Mouse (Mus musculus): ENCODE results near the gene Prr5. TPM values are rescaled to one million over a fixed set of nuclear protein-coding genes. Genes with fewer than 3 reads are reported as not detected.

Gene Prr5
- polyA plus RNA-seq, 1 experiment from 2014 or later, result 18.8 TPM

DNA sequence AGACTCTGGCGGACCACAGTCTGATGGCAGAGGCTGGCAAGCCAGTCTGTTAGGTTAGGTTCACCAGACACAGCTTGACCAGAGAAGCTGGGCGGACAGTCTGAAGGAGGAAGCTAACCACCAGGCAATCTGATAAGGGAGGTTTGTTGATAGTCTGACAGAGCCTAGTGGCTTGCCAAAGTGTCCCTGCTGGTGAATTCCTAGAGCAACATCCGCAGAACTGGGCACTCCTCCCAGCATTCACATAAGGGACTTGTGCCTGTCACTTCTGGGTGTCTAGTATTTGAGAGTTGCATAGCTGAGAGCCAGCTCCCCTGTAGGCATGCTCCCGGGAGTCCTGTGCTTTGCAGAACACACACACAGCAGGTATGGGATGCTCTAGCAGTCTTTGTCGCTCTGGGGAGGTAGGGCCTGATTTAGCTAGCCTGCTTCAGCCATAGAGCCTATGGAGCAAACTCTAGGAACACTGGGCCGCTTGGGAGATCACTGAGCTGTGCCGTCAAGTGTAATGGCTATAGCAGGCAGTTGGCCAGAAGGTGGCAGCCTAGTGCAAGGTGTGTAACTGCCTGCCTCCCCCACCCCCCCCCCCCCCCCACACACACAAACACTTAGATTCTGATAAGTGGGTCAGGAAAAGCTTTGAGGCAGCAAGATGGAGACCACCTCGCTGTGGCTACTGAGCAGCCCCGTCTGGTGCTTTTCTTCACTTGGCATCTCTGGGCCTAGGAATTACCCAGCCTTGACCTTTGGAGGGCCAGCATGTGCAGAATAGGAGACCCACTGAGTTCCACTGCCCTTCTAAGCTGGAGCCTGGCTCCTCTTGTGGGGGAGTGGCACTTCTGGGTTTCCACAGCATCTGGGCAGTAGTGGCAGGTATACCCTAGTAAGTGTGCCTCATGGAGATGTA is 2.2 kb downstream of the Prr5 start:
- WGBS, result 53% methylated on average over 9 of the region's 9 CpGs
- Histone ChIP-seq H3K4me3 (no peak overlapping the region), H3K4me1 (peaks cover 9% of the 10 kb centered on the region), H3K27ac (no peak overlapping the region), H3K4me2 (no peak overlapping the region), H3K9me3 (no peaks in the 10 kb centered on the region), H3K9ac (no peak overlapping the region), H3K27me3 (no peaks in the 10 kb centered on the region), H3K36me3 (no peaks in the 10 kb centered on the region)
- no peak for ATAC-seq (ENCODE audit: insufficient number of reproducible peaks, insufficient read depth, low FRiP score, low TSS enrichment, low read depth)

- no peak for ATAC-seq (ENCODE audit: insufficient number of reproducible peaks, insufficient read depth, low FRiP score, low TSS enrichment, low read depth)
- Histone ChIP-seq H3K27me3 (no peaks in the 10 kb centered on the region), H3K27ac (no peak overlapping the region), H3K9ac (no peak overlapping the region), H3K4me2 (no peak overlapping the region), H3K4me1 (peaks cover 9% of the 10 kb centered on the region), H3K36me3 (no peaks in the 10 kb centered on the region), H3K9me3 (no peaks in the 10 kb centered on the region), H3K4me3 (no peak overlapping the region)
- WGBS, result 73% methylated on average over 4 of the region's 4 CpGs
Observed at GRCm38 (mm10) chr15:84672308-84672615, 2.8 kb downstream of the Prr5 start.

DNA sequence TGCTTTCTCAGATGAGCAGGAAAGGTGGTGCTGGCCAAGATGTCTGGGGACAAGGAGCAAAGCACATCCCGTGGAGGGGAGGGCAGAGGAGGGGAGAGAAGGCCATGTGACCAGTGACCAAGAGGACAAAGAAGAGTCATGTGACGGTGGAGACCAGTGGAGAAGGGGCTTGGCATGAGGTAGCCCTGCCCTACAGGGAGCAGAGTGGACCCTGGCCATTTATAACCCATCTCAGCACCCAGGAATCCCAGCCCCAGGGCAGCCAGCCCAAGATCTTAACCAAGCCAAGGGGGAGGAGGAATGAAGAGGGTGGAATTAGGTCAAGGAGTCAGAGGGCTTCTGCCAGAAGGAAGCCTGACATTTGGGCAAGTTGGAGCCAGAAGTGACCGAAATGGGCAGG is 3.2 kb downstream of the Prr5 start:
- WGBS, result 64% methylated on average over 3 of the region's 3 CpGs
- H3K9ac ChIP-seq, result no peak overlapping the region
- H3K4me2 ChIP-seq, result no peak overlapping the region
- no peaks in the 10 kb centered on the region for H3K9me3 ChIP-seq
- H3K4me3 ChIP-seq, result no peak overlapping the region
- no peaks in the 10 kb centered on the region for H3K36me3 ChIP-seq
- H3K27ac ChIP-seq, result no peak overlapping the region
- ATAC-seq (ENCODE audit: insufficient number of reproducible peaks, insufficient read depth, low FRiP score, low TSS enrichment, low read depth), result no peak
- peaks cover 9% of the 10 kb centered on the region for H3K4me1 ChIP-seq
- no peaks in the 10 kb centered on the region for H3K27me3 ChIP-seq

GRCm38 (mm10) chr15:84674329-84675067 is 5.1 kb downstream of the Prr5 start:
- H3K27ac ChIP-seq, result no peak overlapping the region
- ATAC-seq (ENCODE audit: insufficient number of reproducible peaks, insufficient read depth, low FRiP score, low TSS enrichment, low read depth), result no peak
- H3K9me3 ChIP-seq, result no peaks in the 10 kb centered on the region
- H3K4me1 ChIP-seq, result peaks cover 9% of the 10 kb centered on the region
- H3K9ac ChIP-seq, result no peak overlapping the region
- no peaks in the 10 kb centered on the region for H3K27me3 ChIP-seq
- H3K4me2 ChIP-seq, result no peak overlapping the region
- no peaks in the 10 kb centered on the region for H3K36me3 ChIP-seq
- no peak overlapping the region for H3K4me3 ChIP-seq
- 83% methylated on average over 11 of the region's 11 CpGs for WGBS

GRCm38 (mm10) chr15:84675317-84675716 is 5.9 kb downstream of the Prr5 start:
- Histone ChIP-seq H3K27ac (no peak overlapping the region), H3K36me3 (no peaks in the 10 kb centered on the region), H3K4me2 (no peak overlapping the region), H3K4me3 (no peak overlapping the region), H3K27me3 (peaks cover 7% of the 10 kb centered on the region), H3K9me3 (no peaks in the 10 kb centered on the region), H3K4me1 (peaks cover 7% of the 10 kb centered on the region), H3K9ac (no peak overlapping the region)
- ATAC-seq (ENCODE audit: insufficient number of reproducible peaks, insufficient read depth, low FRiP score, low TSS enrichment, low read depth), result no peak
- WGBS, result 80% methylated on average over 8 of the region's 8 CpGs

GRCm38 (mm10) chr15:84677943-84678342 is 8.5 kb downstream of the Prr5 start:
- ATAC-seq (ENCODE audit: insufficient number of reproducible peaks, insufficient read depth, low FRiP score, low TSS enrichment, low read depth), result no peak
- Histone ChIP-seq H3K27me3 (peaks cover 10% of the 10 kb centered on the region), H3K27ac (no peak overlapping the region), H3K9ac (no peak overlapping the region), H3K4me3 (no peak overlapping the region), H3K4me1 (peaks cover 21% of the 10 kb centered on the region), H3K36me3 (no peaks in the 10 kb centered on the region), H3K4me2 (no peak overlapping the region), H3K9me3 (no peaks in the 10 kb centered on the region)
- WGBS, result 52% methylated on average over 11 of the region's 11 CpGs

GRCm38 (mm10) chr15:84679090-84679489 is 9.7 kb downstream of the Prr5 start:
- Histone ChIP-seq H3K36me3 (no peaks in the 10 kb centered on the region), H3K9me3 (no peaks in the 10 kb centered on the region), H3K4me3 (no peak overlapping the region), H3K27ac (no peak overlapping the region), H3K27me3 (peaks cover 10% of the 10 kb centered on the region), H3K9ac (no peak overlapping the region), H3K4me1 (peaks cover 21% of the 10 kb centered on the region), H3K4me2 (no peak overlapping the region)
- 92% methylated on average over 4 of the region's 4 CpGs for WGBS
- ATAC-seq (ENCODE audit: insufficient number of reproducible peaks, insufficient read depth, low FRiP score, low TSS enrichment, low read depth), result no peak

- no peak overlapping the region for H3K27ac ChIP-seq
- no peak overlapping the region for H3K4me3 ChIP-seq
- peaks cover 10% of the 10 kb centered on the region for H3K27me3 ChIP-seq
- peaks cover 21% of the 10 kb centered on the region for H3K4me1 ChIP-seq
- H3K36me3 ChIP-seq, result no peaks in the 10 kb centered on the region
- no peak overlapping the region for H3K4me2 ChIP-seq
- ATAC-seq (ENCODE audit: insufficient number of reproducible peaks, insufficient read depth, low FRiP score, low TSS enrichment, low read depth), result no peak
- H3K9me3 ChIP-seq, result no peaks in the 10 kb centered on the region
- WGBS, result 63% methylated on average over 3 of the region's 3 CpGs
- H3K9ac ChIP-seq, result no peak overlapping the region
Observed at GRCm38 (mm10) chr15:84679794-84680193, 10.4 kb downstream of the Prr5 start.

DNA sequence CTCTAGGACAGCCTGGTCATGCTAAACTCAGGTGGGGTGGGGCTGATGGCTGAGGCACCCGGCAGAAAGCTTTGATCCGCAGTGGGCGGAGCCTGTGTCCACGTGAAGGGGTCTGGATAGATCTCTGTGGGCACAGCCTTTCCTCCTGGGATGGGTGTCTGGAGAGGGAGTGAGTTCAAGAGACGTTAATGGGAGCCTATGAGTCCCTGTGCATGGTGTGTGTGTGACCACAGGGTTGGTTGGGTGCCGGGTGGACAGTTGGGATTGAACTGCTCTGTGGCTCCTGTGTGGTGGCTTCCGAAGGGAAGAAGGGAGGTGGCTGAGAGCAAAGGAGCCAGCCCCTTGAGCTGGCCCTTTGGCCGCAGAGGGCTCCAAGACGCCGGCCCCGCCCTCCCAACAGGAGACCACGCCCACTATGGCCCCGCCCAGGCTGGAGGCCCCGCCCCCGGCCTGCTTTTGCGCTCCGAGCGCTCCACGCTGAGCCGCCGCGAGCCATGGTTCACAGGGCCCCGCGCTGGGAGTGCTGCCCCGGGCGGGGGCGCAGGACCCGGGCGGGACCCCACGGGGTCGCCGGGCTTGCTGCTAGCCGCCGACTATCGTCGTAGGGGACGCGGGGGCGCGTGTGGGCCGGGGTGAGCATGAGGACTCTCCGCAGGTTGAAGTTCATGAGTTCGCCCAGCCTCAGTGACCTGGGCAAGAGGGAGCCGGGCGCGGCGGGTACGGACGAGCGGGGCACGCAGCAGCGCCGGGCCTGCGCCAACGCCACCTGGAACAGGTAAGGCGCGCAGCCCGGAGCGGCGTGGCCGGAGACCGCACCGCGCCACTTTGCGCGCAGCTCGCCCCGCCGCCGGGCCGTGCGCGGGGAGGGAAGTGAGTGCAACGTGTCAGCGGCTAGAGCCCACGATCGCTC is 11.4 kb downstream of the Prr5 start:
- Histone ChIP-seq H3K4me2 (peak overlapping the region; percentile 96), H3K36me3 (no peaks in the 10 kb centered on the region), H3K9ac (peak overlapping the region; percentile 76), H3K9me3 (no peaks in the 10 kb centered on the region), H3K27ac (0 out of 2 replicates have a peak overlapping the region, but pooled peaks have one; percentile 33), H3K4me3 (peak overlapping the region; percentile 68), H3K4me1 (peaks cover 21% of the 10 kb centered on the region), H3K27me3 (peaks cover 10% of the 10 kb centered on the region)
- WGBS, result under 1% methylated on average over 65 of the region's 77 CpGs
- ATAC-seq (ENCODE audit: insufficient number of reproducible peaks, insufficient read depth, low FRiP score, low TSS enrichment, low read depth), result peak; percentile 50

DNA sequence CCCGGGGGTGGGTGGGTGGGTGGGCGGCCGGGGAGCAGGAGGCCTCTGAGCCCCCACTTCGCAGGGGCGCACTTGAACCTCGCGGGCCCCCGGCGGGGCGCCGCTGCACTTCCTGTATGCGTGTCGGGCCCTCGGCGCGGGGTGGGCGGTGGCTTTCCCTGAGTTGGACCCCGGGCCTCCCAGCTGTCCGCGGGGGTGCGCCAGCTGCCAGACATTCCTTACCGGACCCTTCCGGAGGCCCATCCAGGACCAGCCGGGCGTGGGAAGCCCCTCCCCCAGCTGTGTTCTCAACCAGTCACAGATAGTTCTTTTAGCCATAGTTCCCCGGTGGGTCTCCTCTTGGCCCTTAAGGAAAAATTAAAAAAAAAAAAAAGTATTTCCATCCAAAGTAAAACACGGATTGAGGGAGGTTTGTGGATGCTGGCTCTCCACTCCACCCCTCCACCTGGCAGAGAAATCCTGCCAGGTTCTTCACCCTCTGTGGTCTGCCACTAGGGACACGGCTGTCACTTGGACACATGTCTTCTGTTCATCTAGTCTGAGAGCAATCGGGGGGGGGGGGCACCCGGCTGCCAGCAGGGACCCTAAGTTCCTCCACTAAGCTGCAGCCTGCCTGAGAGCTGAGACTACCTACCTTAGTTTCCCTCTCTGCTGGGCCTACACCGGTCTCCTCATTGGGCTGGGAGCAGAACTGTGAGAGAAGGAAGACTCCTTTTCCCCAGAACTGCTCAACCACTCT is 12.2 kb downstream of the Prr5 start:
- peak; percentile 53; the same call in 1 of the 2 replicates for ATAC-seq (ENCODE audit: insufficient number of reproducible peaks, insufficient read depth, low FRiP score, low TSS enrichment, low read depth)
- H3K27ac ChIP-seq, result peak overlapping the region; percentile 55; the same call in 1 of the 2 replicates
- H3K36me3 ChIP-seq, result 0 out of 2 replicates have a peak, but pooled peaks cover 1% of the 10 kb centered on the region
- H3K4me2 ChIP-seq, result peak overlapping the region; percentile 96
- H3K4me1 ChIP-seq, result peaks cover 21% of the 10 kb centered on the region
- peak overlapping the region; percentile 76 for H3K9ac ChIP-seq
- no peaks in the 10 kb centered on the region for H3K9me3 ChIP-seq
- H3K27me3 ChIP-seq, result peaks cover 10% of the 10 kb centered on the region
- WGBS, result 2% methylated on average over 31 of the region's 31 CpGs
- H3K4me3 ChIP-seq, result peak overlapping the region; percentile 68
